Mouse (Mus musculus) urinary bladder, postnatal 10 days (tissue): ENCODE results near the gene Sap30bp.

Experiments
- DNase-seq: peaks from one replicate; pipeline ENCODE4 v3.0.0; 2022; ENCODE audit warnings: low spot score

Sap30bp gene

DNA sequence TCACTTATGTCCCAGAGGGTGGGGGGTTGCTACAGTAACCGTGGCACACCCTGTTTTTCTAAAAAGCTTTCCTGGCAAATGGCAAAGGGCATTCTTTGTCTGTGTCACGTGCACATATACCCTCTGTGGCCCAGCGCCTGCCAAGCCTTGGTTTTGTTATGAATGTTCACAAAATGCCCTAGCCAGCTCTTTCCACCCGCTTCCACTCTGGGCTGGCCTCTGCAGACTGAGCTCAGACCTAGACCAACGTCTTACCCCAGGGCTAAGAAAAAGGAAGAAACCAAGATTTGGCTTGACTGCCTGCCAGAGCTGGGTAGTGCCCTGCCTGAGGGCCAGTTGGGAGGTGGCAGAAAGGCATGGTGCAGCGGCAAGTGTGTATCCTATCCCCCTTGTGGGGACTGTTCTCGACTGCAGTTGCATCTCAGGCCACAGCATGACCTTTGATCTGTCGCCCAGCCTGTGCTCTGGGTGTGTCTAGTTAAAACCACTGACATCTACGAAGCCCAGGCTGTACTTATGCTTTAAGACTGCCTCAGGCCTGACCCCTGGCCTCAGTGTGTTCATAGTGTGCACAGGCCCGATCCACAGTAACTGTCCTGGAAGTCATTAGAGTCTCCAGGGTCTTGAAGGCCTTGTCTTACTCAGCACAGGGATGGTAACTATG is 22.2 kb downstream of the Sap30bp start:
- DNase-seq: no peak

DNA sequence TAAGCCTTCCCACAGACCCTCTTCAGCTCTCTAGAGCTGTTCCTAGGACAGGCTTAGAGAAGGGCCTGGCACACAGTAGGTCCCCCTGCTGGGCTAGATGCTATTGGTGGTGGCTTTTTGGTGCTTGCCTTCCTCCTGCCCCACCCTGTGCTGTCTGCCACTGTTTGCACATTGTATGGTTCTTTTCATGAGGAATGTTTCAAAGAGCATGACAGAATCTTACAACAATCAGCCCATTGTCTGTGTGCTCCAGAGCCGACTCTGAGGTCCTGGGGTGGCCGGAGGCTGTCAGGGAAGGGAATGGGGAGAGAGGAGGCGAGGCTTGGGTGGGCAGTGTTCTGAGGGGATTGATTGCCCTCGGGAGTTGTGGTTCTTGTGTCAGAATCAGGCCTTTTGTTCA is 23.4 kb downstream of the Sap30bp start:
- DNase-seq: no peak

DNA sequence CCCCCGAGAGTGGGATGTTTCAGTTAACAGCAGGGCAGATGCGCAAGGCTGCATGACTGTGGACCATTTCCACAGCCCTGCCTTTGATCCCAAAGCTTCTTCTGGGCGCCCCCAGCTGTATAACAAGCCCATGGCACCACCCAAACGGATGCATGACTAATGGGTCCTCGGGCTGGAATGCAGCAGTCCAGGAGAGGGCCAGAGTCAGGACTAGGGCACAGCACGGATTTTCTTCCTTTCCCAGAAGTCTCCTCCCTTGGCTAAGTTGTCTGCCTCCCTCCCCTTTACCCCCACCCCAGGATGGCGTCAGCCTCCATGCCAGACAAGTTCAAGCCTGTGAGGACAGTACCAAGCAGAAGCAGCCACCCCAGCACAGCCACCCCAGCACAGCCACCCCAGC is 24.9 kb downstream of the Sap30bp start:
- DNase-seq: no peak

DNA sequence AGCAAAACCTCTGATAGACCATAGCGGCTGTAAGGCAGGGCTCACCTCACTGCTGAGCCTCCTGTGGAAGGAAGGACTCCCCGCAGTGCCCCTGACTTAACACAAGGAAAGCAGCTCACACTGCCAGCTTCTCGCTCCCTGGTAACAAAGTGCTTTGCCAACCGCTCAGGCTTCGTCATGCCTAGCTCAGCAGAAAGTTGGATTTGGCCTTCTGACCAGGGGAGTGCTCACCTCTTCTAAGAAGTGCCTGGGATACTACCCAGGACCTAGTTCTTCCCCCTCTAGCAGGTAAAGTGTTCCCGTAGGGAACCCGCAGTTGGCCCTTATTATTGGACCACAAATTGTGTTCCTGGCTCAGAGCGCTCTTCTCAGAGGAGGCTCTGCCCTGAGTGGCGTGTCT is 25.9 kb downstream of the Sap30bp start:
- no peak for DNase-seq

DNA sequence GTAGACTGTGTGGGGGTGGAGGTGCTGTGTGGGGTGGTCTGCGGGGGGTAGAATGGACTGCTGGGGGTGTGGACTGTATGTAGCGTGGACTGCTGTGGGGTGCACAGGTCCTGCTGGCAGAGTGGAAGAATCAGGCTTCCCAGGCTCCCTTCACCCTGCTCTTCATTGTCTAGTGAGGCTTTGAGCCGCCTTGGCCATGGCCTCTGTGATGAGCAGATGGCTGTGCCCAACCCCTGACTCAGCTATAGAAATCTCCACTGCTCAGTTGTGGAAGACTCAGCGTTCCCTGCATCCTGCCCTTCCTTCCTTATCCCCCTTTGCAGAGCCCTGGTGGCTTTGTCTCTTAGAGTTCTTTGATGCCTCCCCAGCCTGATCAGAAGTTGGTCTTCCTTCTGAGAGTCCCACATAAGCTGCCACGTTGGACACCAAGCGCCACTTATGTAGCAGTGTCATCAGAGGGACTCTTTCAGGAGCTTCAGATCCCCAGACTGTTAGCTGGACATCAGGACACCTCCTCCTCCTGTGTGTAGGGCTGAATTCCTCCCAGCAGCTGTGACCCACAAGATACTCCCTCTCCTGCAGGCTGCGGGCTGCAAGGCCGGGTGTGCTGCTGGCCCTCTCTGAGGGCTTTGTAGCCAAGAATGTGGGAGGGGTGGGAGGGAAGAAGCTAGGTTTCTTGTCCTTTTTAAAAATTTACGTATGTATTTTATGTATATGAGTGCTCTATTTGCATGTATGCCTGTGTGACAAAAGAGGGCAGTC is 29.8 kb downstream of the Sap30bp start:
- no peak for DNase-seq

DNA sequence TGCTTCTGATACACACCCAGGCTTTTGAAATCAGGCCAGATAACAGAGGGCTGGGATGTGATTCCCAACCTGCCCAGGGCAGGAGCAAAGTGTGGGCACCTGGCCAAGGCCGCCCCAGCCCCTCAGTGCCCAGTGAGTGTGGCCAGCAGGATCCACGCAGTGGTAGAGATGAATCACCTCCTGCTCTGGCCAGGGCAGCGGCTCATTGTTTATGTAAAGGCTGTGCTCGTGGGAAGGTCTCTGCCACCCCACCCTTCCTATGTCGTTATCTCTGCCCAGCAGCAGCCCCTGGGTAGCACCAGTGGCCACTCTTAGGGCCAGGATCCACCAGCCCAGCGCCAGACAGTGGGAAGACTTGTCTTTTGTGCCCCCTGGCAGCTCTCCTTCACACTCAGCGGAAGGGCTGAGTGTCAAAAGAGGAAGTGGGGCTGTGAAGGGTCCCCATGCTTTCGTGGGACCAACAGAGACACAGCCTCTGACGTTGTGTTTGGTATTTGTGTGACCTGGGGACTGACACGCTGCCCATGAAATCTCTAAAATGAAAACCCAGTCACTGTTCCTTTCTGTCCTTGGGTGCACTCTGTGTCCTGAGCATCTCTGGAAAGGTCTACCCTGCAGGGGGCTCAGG is 32.0 kb downstream of the Sap30bp start:
- no peak for DNase-seq

DNA sequence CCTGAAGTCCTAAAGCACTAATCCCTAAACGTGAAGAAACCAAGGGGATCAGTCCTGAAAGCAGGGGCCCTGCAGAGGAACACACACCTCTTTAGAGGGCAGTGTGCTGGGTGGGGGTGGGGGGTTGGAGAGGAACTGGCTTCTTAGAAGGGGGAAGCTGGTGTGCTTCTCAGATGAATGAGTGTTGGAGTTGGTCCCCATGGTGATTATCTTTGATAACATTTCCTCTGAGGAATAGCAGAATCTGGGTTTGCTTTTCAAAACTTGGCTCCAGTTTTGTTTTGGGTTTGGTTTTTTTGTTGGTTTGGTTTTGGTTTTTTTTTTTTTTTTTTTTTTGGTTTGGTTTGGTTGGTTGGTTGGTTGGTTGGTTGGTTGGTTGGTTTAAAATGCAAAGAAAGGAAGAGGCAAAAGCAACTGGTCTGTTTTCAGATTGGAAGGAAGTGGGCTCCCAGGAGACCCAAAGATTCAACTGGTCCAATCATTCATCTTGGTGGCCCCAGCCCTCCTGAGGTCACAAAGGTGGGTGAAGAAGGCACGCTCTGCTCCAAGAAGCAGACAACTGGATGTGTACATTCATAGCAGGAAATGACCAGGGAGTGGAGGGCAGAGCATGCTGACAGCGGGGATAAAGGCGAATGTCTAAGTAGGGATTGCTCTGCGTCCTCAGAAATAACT is 35.8 kb downstream of the Sap30bp start:
- no peak for DNase-seq

DNA sequence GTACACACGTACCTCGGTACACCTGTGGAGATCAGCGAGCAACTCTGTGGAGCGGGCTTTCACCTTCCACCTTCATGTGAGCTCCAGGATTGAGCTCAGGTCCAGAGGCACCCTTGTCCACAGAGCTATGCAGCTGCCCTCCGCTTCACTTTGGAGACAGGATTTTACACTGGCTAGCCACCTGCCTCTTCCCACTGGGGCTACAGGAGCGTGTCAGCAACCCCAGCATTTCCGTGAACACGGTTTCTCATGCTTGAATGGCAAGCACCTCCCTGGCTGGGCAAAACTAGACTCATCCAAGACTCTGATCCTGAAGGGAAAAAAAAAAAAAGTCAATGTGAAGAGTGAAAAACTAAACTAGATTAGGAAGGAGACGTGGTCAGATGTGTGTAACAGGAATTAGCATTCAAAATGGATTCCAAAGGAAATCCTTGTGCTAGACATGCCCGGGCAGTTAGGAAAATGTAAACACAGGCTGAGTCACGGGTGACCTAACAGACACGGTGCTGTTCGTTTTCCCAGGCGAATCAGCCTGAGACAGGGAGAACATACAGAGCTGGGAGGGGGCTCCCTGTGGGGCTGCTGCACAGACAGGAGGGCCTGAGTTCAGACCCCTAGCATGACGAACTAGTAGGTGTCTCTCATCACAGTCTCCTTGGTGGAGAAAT is 37.1 kb downstream of the Sap30bp start:
- no peak for DNase-seq

DNA sequence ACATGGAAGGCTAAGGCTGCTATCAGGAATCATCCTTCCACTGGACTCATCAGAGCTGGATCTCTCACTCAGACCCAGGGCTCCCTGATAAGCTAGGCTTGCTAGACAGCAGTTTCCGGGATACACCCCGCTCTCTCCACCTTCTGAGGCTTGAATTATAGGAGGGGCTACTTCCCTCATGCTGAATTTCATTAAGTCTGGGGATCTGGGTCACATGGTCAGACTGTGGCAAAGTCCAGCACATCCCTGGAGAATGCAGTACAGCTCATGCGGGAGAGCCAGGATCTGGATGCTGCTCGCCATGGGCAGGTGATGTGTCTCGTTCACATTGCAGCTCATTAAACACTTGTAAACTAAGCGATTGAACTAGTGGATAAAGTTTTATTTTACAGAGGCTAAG is 37.9 kb downstream of the Sap30bp start:
- no peak for DNase-seq

DNA sequence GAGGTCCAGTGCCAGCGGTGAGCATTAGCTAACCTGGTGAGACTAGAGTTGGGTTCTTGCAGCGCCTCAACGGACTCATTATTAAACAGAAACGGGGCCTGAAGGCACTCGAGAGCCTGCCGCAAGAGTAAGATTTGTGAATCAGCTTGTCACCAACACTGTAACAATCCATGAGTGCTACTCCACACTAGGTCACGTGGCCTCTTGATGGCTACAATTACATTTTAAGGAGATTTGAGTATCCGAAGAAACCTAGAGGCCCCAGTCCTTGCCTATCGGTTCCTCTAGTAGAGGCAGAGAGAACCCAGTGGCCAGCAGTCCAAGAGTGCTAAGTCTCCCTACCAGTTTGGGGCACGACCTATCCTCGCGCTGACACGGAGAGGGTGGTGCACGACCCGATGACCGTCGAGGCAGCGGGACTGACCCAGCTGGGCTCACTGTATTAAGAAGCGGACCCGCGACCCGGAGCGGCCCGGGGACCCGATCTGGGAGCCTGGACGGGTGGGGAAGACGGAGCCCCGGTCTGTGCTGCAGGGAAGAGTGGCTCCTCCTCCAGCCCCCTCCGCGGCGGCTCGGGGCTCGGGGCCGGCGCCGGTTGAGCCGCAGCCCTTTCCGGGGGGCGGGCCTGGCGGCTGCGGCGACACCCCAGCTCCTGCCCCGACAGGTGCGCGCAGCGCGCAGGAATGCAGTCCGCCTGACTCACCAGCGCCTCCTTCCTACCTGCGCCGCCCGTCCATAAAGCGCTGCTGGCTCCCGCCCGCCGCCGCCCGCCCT is 41.4 kb downstream of the Sap30bp start, which contains the start of gene Itgb4:
Gene Itgb4, plus strand, starts transcription at position 401 of the 774 bp plus-strand sequence.
- no peak for DNase-seq

DNA sequence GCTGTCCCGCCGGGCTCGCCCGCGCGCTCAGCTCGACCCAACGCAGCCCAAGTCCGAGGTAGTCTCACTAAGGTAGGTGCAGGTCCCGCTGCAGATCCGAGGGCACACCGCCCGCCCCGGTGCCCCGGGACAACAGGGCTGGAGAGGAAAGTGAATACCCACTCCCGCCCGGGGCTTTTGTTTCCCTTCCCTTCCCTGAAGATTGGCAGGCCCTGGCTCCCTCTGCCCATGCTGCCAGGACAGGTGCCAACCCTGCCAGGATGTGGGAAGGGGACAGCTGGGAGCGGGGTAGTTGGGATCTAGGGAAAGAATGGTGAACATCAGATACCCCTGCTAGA is 42.0 kb downstream of the Sap30bp start:
- no peak for DNase-seq

DNA sequence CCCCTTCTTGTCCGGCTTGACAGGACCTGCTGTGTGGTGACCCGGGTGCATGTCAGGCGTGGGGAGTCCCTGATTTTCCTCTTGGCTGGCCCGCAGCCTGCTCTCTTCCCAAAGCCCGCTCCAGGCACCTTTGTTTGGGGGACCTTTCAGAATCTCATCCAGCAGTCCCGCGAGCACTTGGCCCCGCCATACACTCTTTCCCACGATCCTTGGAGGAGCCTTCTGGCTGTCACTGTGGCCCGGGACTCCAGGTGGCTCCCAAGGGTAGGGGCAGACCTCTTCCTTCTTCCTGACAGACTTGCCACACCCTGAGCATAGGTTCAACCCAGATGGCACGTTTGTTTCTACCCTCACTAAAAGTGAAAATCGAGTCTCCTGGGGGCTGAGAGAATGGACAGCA is 42.5 kb downstream of the Sap30bp start:
- DNase-seq: no peak

DNA sequence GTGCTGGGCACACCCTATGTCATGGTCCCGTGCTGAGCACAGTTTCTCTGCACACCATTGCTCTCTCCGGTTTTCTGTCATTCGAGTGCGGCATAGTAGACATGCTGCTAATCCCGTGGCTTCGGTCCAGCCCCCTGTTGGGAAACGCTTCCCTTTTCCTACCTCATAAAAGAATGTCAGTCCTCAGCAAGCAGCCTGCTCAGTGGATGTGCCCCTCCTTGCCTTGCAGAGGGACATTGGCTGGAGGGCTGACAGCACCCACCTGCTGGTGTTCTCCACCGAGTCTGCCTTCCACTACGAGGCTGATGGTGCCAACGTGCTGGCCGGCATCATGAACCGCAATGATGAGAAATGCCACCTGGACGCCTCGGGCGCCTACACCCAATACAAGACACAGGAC is 49.4 kb downstream of the Sap30bp start:
- DNase-seq: no peak

DNA sequence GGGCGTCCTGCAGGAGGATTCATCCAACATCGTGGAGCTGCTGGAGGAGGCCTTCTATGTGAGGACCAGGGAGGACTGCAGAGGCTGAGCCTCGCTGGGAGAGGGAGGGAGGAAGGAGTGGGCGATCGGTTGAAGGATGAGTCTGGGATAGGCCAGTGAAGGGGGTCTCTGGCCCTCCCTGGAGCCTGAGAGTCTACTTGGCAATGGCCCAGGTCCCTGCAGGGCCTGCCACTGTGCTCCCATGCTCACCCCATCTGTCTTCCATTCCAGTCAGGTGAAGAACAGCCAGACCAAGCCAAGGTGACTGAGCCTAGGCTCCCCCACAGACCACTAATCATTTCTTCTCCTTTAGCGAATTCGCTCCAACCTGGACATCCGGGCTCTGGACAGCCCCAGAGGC is 50.2 kb downstream of the Sap30bp start:
- no peak for DNase-seq

DNA sequence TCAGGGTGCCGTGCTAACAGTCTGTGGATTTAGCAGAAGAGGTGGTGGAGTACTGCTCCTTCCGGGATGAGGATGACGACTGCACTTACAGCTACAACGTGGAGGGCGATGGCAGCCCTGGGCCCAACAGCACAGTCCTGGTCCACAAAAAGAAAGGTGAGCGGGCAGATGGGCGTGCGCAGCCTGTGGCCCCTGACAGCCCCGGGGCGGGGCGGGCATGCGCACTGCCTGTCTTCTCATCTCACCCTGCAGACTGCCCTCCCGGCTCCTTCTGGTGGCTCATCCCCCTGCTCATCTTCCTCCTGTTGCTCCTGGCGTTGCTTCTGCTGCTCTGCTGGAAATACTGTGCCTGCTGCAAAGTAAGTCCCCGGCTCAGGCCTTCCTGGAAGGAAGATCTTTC is 56.6 kb downstream of the Sap30bp start:
- no peak for DNase-seq

DNA sequence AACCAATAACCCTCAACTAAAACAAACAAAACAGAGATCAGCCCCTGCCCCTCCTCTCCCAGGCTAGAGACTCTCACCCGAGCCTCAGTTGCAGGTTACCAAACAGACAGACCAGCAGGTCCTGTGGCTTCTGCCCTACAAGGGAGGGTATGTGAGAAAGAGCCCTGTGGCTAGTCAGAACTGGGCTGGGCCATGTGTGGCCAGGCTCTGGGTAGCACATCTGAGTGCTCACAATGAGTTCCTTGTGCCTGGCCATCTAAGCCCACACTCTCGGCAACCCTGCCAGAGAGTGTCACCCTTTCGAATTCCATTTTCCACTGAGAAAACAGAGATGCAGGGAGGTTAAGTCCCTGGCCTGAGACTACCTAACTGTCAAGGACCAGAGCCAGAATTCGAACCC is 59.0 kb downstream of the Sap30bp start:
- no peak for DNase-seq

DNA sequence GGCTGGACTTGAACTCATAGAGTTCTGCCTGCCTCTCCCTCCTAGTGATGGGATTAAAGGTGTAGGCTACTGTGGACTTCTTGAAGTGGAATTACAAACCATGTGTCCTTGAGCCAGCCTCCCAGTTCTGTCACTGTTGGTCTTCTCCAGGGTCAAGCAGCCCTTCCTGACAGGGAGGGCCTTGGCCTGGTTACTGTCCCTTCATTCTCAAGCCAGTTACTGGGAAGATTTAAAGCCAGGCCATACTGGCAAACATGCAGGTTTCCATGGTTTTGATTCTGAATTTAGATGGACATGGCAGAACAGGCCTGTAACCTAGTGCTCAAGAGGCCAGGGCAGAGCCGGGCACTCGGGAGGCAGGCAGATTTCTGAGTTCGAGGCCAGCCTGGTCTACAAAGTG is 62.2 kb downstream of the Sap30bp start:
- no peak for DNase-seq

DNA sequence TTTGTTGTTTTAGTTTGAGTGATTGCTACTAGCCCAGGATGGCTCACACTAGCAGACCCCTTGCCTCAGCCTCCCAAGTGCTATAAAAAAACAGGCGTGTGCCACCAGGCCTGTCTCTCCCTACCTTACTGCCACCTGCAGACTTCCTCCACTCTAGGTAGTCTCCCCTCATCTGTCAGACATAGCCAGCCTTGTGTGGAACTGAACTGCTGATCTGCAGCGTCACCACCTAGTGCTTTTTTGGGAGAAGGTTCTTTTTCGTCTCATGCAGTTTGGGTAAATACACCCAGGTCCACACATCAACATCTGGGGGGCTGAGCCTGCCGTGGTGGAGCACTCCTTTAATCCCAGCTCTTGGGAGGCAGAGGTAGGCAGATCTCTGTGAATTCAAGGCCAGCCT is 64.0 kb downstream of the Sap30bp start:
- no peak for DNase-seq

DNA sequence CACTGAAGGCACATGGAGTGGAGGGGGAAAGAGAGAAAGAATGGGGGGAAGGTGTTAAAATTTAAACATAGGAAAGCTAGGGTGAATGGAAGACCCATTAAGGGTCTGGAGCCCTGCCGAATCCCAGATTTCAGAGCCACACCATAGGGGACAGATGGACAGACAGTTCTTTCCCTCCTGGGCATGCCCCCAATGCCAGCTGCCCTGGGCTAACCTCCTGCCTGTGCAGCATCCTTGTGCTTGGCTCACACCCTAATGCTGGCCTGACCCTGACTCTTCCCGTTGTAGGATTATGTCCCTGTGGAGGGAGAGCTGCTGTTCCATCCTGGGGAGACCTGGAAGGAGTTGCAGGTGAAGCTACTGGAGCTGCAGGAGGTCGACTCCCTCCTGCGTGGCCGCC is 64.6 kb downstream of the Sap30bp start:
- DNase-seq: no peak

DNA sequence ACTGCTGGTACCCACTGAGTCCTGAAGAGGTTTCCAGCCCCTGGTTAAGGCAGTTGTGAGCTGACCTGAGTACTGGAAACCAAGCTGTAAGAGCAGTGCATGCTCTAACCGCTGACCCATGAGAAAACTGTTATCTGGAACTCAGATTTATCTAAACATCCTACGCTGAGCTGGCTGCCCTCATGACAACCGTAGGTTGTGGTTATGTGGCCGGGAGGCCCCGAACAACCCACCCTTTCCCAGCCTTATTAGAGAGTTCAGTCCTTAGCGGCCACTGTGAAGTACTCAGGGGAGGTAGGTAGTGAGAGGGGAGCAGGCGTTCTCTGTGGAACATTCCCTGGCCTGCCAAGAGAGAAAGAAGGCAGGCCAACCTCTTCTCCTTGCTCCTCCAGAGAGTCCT is 65.9 kb downstream of the Sap30bp start:
- DNase-seq: no peak

DNA sequence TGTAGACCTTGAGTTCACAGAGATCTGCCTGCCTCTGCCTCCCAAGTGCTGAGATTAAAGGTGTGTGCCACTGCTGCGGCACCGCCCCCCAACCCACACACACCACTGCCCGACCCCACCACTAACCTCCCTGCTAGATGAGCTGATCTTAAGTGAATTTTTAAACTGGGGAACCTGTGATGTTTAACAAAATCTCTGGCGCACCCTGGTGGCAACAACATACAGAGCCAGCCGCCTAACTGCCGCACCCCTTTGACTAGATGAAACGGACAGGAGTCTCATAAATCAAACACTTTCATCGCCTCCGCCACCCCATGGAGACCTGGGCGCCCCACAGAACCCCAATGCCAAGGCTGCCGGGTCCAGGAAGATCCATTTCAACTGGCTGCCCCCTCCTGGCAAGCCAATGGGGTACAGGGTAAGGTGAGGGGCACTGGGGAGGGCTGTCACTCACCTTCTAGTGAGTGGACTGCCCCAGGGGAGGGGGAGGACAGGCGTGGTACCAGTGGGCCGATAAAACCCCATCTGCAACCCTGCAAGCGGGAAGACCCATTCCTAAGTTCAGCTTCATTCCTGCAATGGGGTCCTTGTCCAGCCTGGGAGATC is 66.6 kb downstream of the Sap30bp start:
- no peak for DNase-seq
